Mouse (Mus musculus) hindbrain, embryonic 16.5 days (tissue): ENCODE measurements around the gene Slc13a5. TPM values are rescaled to one million over a fixed set of nuclear protein-coding genes. Genes with fewer than 3 reads are reported as not detected.

Experiments used
- ATAC-seq: fragments of 200-750 bp; cut with Nextera tagmentation; 2 replicates; pipeline ENCODE4 v1.8.0; 2017; ENCODE audit warnings: moderate TSS enrichment, moderate library complexity
- H3K27ac ChIP-seq: fragments of 300-500 bp; sonication (generic); 2 replicates; pipeline ENCODE4 v1.5.1; 2014; ENCODE audit warnings: low read depth, mild to moderate bottlenecking, control low read depth, low read length, moderate library complexity
- H3K27me3 ChIP-seq: fragments of 300-500 bp; sonication (generic); replicated peaks from 2 replicates; pipeline ENCODE4 v1.6.1; 2014; ENCODE audit warnings: low read length; ENCODE audit not compliant: control insufficient read depth, insufficient read depth
- H3K36me3 ChIP-seq: fragments of 300-500 bp; sonication (generic); 2 replicates; pipeline ENCODE4 v1.6.1; 2014; ENCODE audit warnings: mild to moderate bottlenecking, low read length, moderate library complexity, mixed read lengths; ENCODE audit not compliant: control insufficient read depth, insufficient read depth
- H3K4me1 ChIP-seq: fragments of 300-500 bp; sonication (generic); 2 replicates; pipeline ENCODE4 v1.6.1; 2014; ENCODE audit warnings: low read depth, low read length; ENCODE audit not compliant: control insufficient read depth, insufficient read depth
- H3K4me2 ChIP-seq: fragments of 300-500 bp; sonication (generic); 2 replicates; pipeline ENCODE4 v1.6.1; 2014; ENCODE audit warnings: mild to moderate bottlenecking, low read length, control low read depth, moderate library complexity
- H3K4me3 ChIP-seq: fragments of 300-500 bp; sonication (generic); 2 replicates; pipeline ENCODE4 v1.5.1; 2014; ENCODE audit warnings: mild to moderate bottlenecking, low read length, control low read depth, moderate library complexity
- H3K9ac ChIP-seq: fragments of 300-500 bp; sonication (generic); 2 replicates; pipeline ENCODE4 v1.6.1; 2014; ENCODE audit warnings: low read depth, mild to moderate bottlenecking, control low read depth, low read length, moderate library complexity
- H3K9me3 ChIP-seq: fragments of 300-500 bp; sonication (generic); 2 replicates; pipeline ENCODE4 v1.6.1; 2014; ENCODE audit warnings: mild to moderate bottlenecking, low read length, moderate library complexity; ENCODE audit not compliant: control insufficient read depth
- WGBS: fragments of 180-500 bp; shearing (Covaris S2); extraction: QIAGEN DNeasy Blood & Tissue Kit; methylation state at CpG from one replicate; pipeline ENCODE4 v1.1.7; 2014; 5-methylcytosine and 5-hydroxymethylcytosine counted together
- polyA plus RNA-seq: library from polyadenylated mRNA; unstranded; fragments of >200 nt; fragmentation: Nextera tagmentation; extraction: Ambion mirVana; gene quantifications from 2 replicates; pipeline ENCODE4 v1.2.1, GENCODE M21; 2015

Gene Slc13a5
- polyA plus RNA-seq, 1 experiment from 2014 or later: 3.9 TPM

GRCm38 (mm10) chr11:72271761-72272160 lies 4.7 kb upstream of the Slc13a5 start:
- H3K4me2 ChIP-seq: no peak overlapping the region
- ATAC-seq: no peak
- 82% methylated on average over 1 of the region's 1 CpGs for WGBS
- no peaks in the 10 kb centered on the region for H3K9me3 ChIP-seq
- H3K36me3 ChIP-seq: no peaks in the 10 kb centered on the region
- no peak overlapping the region for H3K9ac ChIP-seq
- no peaks in the 10 kb centered on the region for H3K27me3 ChIP-seq
- no peak overlapping the region for H3K4me3 ChIP-seq
- H3K4me1 ChIP-seq: no peaks in the 10 kb centered on the region; the same call in 1 of the 2 replicates
- no peak overlapping the region for H3K27ac ChIP-seq

- peak; percentile 94 for ATAC-seq
Observed at GRCm38 (mm10) chr11:72266207-72266959, 639 bp downstream of the Slc13a5 start.

GRCm38 (mm10) chr11:72265483-72265882 lies 1.5 kb downstream of the Slc13a5 start:
- H3K4me2 ChIP-seq: peak overlapping the region; percentile 81
- no peak overlapping the region for H3K27ac ChIP-seq
- no peaks in the 10 kb centered on the region; the same call in 1 of the 2 replicates for H3K27me3 ChIP-seq
- peak overlapping the region; percentile 13; the same call in 1 of the 2 replicates for H3K9ac ChIP-seq
- no peaks in the 10 kb centered on the region; the same call in 1 of the 2 replicates for H3K4me1 ChIP-seq
- 6% methylated on average over 11 of the region's 11 CpGs for WGBS
- no peaks in the 10 kb centered on the region for H3K36me3 ChIP-seq
- peak; percentile 79 for ATAC-seq
- H3K4me3 ChIP-seq: no peak overlapping the region
- no peaks in the 10 kb centered on the region for H3K9me3 ChIP-seq

More at GRCm38 (mm10) chr11:72266207-72266959, 639 bp downstream of the Slc13a5 start:
- no peaks in the 10 kb centered on the region for H3K9me3 ChIP-seq
- peak overlapping the region; percentile 81 for H3K4me2 ChIP-seq
- peak overlapping the region; percentile 48 for H3K4me3 ChIP-seq
- H3K27ac ChIP-seq: no peak overlapping the region
- no peaks in the 10 kb centered on the region; the same call in 1 of the 2 replicates for H3K4me1 ChIP-seq
- no peaks in the 10 kb centered on the region; the same call in 1 of the 2 replicates for H3K27me3 ChIP-seq
- H3K36me3 ChIP-seq: no peaks in the 10 kb centered on the region
- WGBS: 1% methylated on average over 46 of the region's 46 CpGs
- H3K9ac ChIP-seq: peak overlapping the region; percentile 58

GRCm38 (mm10) chr11:72256441-72256840 lies 10.6 kb downstream of the Slc13a5 start:
- 93% methylated on average over 2 of the region's 2 CpGs for WGBS
- Histone ChIP-seq H3K27ac (no peak overlapping the region), H3K9me3 (no peaks in the 10 kb centered on the region), H3K4me3 (no peak overlapping the region), H3K9ac (no peak overlapping the region), H3K4me2 (no peak overlapping the region), H3K27me3 (no peaks in the 10 kb centered on the region), H3K4me1 (no peaks in the 10 kb centered on the region), H3K36me3 (no peaks in the 10 kb centered on the region)
- ATAC-seq: no peak

GRCm38 (mm10) chr11:72255629-72256028 lies 11.4 kb downstream of the Slc13a5 start:
- WGBS: 93% methylated on average over 4 of the region's 4 CpGs
- no peak for ATAC-seq
- no peaks in the 10 kb centered on the region for H3K36me3 ChIP-seq
- no peaks in the 10 kb centered on the region for H3K27me3 ChIP-seq
- H3K4me1 ChIP-seq: no peaks in the 10 kb centered on the region
- H3K9me3 ChIP-seq: no peaks in the 10 kb centered on the region
- H3K9ac ChIP-seq: no peak overlapping the region
- H3K27ac ChIP-seq: no peak overlapping the region
- H3K4me2 ChIP-seq: no peak overlapping the region
- no peak overlapping the region for H3K4me3 ChIP-seq

GRCm38 (mm10) chr11:72245196-72245753 lies 21.7 kb downstream of the Slc13a5 start:
- no peaks in the 10 kb centered on the region for H3K27me3 ChIP-seq
- no peak overlapping the region for H3K9ac ChIP-seq
- 84% methylated on average over 8 of the region's 8 CpGs for whole genome bisulfite sequencing
- H3K4me2 ChIP-seq: no peak overlapping the region
- H3K36me3 ChIP-seq: no peaks in the 10 kb centered on the region
- ATAC-seq: no peak
- H3K9me3 ChIP-seq: no peaks in the 10 kb centered on the region
- H3K27ac ChIP-seq: no peak overlapping the region
- no peak overlapping the region for H3K4me3 ChIP-seq
- no peaks in the 10 kb centered on the region for H3K4me1 ChIP-seq

GRCm38 (mm10) chr11:72240062-72240860 lies 26.8 kb downstream of the Slc13a5 start:
- Histone ChIP-seq H3K27ac (no peak overlapping the region), H3K4me3 (no peak overlapping the region), H3K36me3 (no peaks in the 10 kb centered on the region), H3K9ac (no peak overlapping the region), H3K9me3 (no peaks in the 10 kb centered on the region), H3K27me3 (no peaks in the 10 kb centered on the region), H3K4me1 (no peaks in the 10 kb centered on the region), H3K4me2 (no peak overlapping the region)
- no peak for ATAC-seq
- WGBS: 68% methylated on average over 4 of the region's 4 CpGs

- peak; percentile 68; the same call in 1 of the 2 replicates for ATAC-seq
- Histone ChIP-seq H3K9me3 (no peaks in the 10 kb centered on the region), H3K9ac (no peak overlapping the region), H3K36me3 (no peaks in the 10 kb centered on the region), H3K27me3 (no peaks in the 10 kb centered on the region), H3K4me3 (no peak overlapping the region), H3K27ac (no peak overlapping the region), H3K4me2 (no peak overlapping the region), H3K4me1 (no peaks in the 10 kb centered on the region; the same call in 1 of the 2 replicates)
- 63% methylated on average over 5 of the region's 5 CpGs for WGBS
Observed at GRCm38 (mm10) chr11:72234013-72234412, 33.0 kb downstream of the Slc13a5 start.

GRCm38 (mm10) chr11:72232991-72233390 lies 34.0 kb downstream of the Slc13a5 start:
- WGBS: 88% methylated on average over 1 of the region's 1 CpGs
- Histone ChIP-seq H3K4me1 (no peaks in the 10 kb centered on the region; the same call in 1 of the 2 replicates), H3K27ac (no peak overlapping the region), H3K9me3 (no peaks in the 10 kb centered on the region), H3K4me3 (no peak overlapping the region), H3K4me2 (no peak overlapping the region), H3K36me3 (no peaks in the 10 kb centered on the region), H3K9ac (no peak overlapping the region), H3K27me3 (no peaks in the 10 kb centered on the region)
- no peak for ATAC-seq
